Mouse (Mus musculus) MEL (cell line): Measurements from ENCODE around the gene E2f3. TPM values are rescaled to one million over a fixed set of nuclear protein-coding genes. Genes with fewer than 3 reads are reported as not detected.

ENCODE experiments used
- DNase-seq: peaks from one replicate; pipeline ENCODE4 v3.0.0; 2011; ENCODE audit warnings: low read depth, low spot score
- H3K27ac ChIP-seq: 2 replicates; pipeline ENCODE4 v1.5.1; 2012; ENCODE audit warnings: low read depth, mild to moderate bottlenecking, control low read depth, low read length, moderate library complexity; ENCODE audit not compliant: control insufficient read depth
- H3K27me3 ChIP-seq, 2 experiments: fragments of 150-350 bp in 1 of 2; sonication (generic) in 1 of 2; 2 replicates each; pipeline ENCODE4 v1.6.1; 2012; ENCODE audit warnings: low read length in 2 of 2, mild to moderate bottlenecking in 2 of 2, improper control_type of control experiment in 1 of 2, moderate library complexity in 1 of 2; ENCODE audit not compliant: insufficient read depth in 2 of 2, control insufficient read depth in 1 of 2
- H3K36me3 ChIP-seq, 2 experiments: 2 replicates each; pipeline ENCODE4 v1.6.1; 2012 to 2014; ENCODE audit warnings: low read length in 2 of 2, improper control_type of control experiment in 1 of 2, inconsistent platforms in 1 of 2, mild to moderate bottlenecking in 1 of 2; ENCODE audit not compliant: insufficient read depth in 2 of 2, control insufficient read depth in 1 of 2
- H3K4me1 ChIP-seq, 2 experiments: fragments of 150-350 bp in 1 of 2; sonication (generic) in 1 of 2; 2 replicates each; pipeline ENCODE4 v1.6.1; 2012; ENCODE audit warnings: low read length in 2 of 2, improper control_type of control experiment in 1 of 2, mild to moderate bottlenecking in 1 of 2; ENCODE audit not compliant: insufficient read depth in 2 of 2, control insufficient read depth in 1 of 2
- H3K4me3 ChIP-seq, 2 experiments: fragments of 150-350 bp in 1 of 2; sonication (generic) in 1 of 2; 2 replicates each; pipeline ENCODE4 v1.5.1; 2012; ENCODE audit warnings: low read depth in 2 of 2, low read length in 2 of 2, mild to moderate bottlenecking in 2 of 2, moderate library complexity in 2 of 2, control low read depth in 1 of 2, improper control_type of control experiment in 1 of 2; ENCODE audit not compliant: control insufficient read depth in 1 of 2, insufficient read depth in 1 of 2
- H3K79me2 ChIP-seq: 2 replicates; pipeline ENCODE4 v1.6.1; 2012; ENCODE audit warnings: mild to moderate bottlenecking, low read length, moderate library complexity; ENCODE audit not compliant: control insufficient read depth, poor library complexity, insufficient read depth
- H3K9ac ChIP-seq: 2 replicates; pipeline ENCODE4 v1.6.1; 2012; ENCODE audit warnings: low read depth, mild to moderate bottlenecking, control low read depth, low read length, moderate library complexity; ENCODE audit not compliant: control insufficient read depth, poor library complexity, severe bottlenecking
- H3K9me3 ChIP-seq: fragments of 150-350 bp; sonication (generic); replicated peaks from 2 replicates; pipeline ENCODE4 v1.6.1; 2012; ENCODE audit warnings: mild to moderate bottlenecking, low read length, improper control_type of control experiment, moderate library complexity; ENCODE audit not compliant: insufficient read depth
- BHLHE40 ChIP-seq: IDR thresholded peaks from 2 replicates; pipeline ENCODE4 v1.6.1; 2012; ENCODE audit warnings: low read depth, mild to moderate bottlenecking, inconsistent platforms, low read length, improper control_type of control experiment, borderline replicate concordance
- CHD1 ChIP-seq: IDR thresholded peaks from 2 replicates; pipeline ENCODE4 v1.6.1; 2012; ENCODE audit warnings: low read depth, mild to moderate bottlenecking, inconsistent platforms, low read length, improper control_type of control experiment
- CHD2 ChIP-seq: IDR thresholded peaks from 2 replicates; pipeline ENCODE4 v1.6.1; 2011; ENCODE audit warnings: low read length, improper control_type of control experiment
- ELF1 ChIP-seq: IDR thresholded peaks from 2 replicates; pipeline ENCODE4 v1.6.1; 2014; ENCODE audit warnings: low read depth, mild to moderate bottlenecking, inconsistent platforms, low read length, improper control_type of control experiment, moderate library complexity
- EP300 ChIP-seq, 2 experiments: IDR thresholded peaks; 2 replicates each; pipeline ENCODE4 v1.6.1; 2011; ENCODE audit warnings: improper control_type of control experiment in 2 of 2, low read length in 2 of 2, low read depth in 1 of 2, mild to moderate bottlenecking in 1 of 2
- ETS1 ChIP-seq: IDR thresholded peaks from 2 replicates; pipeline ENCODE4 v1.6.1; 2012; ENCODE audit warnings: low read depth, mild to moderate bottlenecking, inconsistent platforms, low read length, improper control_type of control experiment, moderate library complexity
- GABPA ChIP-seq: IDR thresholded peaks from 2 replicates; pipeline ENCODE4 v1.6.1; 2012; ENCODE audit warnings: low read depth, mild to moderate bottlenecking, inconsistent platforms, low read length, improper control_type of control experiment, moderate library complexity
- GATA1 ChIP-seq: IDR thresholded peaks from 2 replicates; pipeline ENCODE4 v1.6.1; 2011; ENCODE audit warnings: low read depth, low read length, improper control_type of control experiment
- HCFC1 ChIP-seq: IDR thresholded peaks from 2 replicates; pipeline ENCODE4 v1.6.1; 2012; ENCODE audit warnings: low read depth, mild to moderate bottlenecking, inconsistent platforms, low read length, improper control_type of control experiment, moderate library complexity
- MAX ChIP-seq: IDR thresholded peaks from 2 replicates; pipeline ENCODE4 v1.6.1; 2011; ENCODE audit warnings: low read length, improper control_type of control experiment
- MAZ ChIP-seq: IDR thresholded peaks from 2 replicates; pipeline ENCODE4 v1.6.1; 2012; ENCODE audit warnings: low read depth, mild to moderate bottlenecking, inconsistent platforms, low read length, improper control_type of control experiment
- MXI1 ChIP-seq: IDR thresholded peaks from 2 replicates; pipeline ENCODE4 v1.6.1; 2011; ENCODE audit warnings: mild to moderate bottlenecking, low read depth, low read length, improper control_type of control experiment
- MYC ChIP-seq: IDR thresholded peaks from 2 replicates; pipeline ENCODE4 v1.6.1; 2011; ENCODE audit warnings: low read depth, mild to moderate bottlenecking, low read length, improper control_type of control experiment, moderate library complexity
- POLR2A ChIP-seq, 2 experiments: IDR thresholded peaks; 2 replicates each; pipeline ENCODE4 v1.6.1; 2011 to 2012; ENCODE audit warnings: low read length in 2 of 2, mild to moderate bottlenecking in 2 of 2, control low read depth in 1 of 2, improper control_type of control experiment in 1 of 2, low read depth in 1 of 2, moderate library complexity in 1 of 2; ENCODE audit not compliant: control insufficient read depth in 1 of 2, insufficient read depth in 1 of 2, poor library complexity in 1 of 2
- POLR2AphosphoS5 ChIP-seq: IDR thresholded peaks from 2 replicates; pipeline ENCODE4 v1.6.1; 2012; ENCODE audit warnings: low read depth, borderline replicate concordance, mild to moderate bottlenecking, inconsistent platforms, low read length, moderate library complexity, mixed read lengths
- RAD21 ChIP-seq: IDR thresholded peaks from 2 replicates; pipeline ENCODE4 v1.6.1; 2011; ENCODE audit warnings: mild to moderate bottlenecking, low read depth, low read length, improper control_type of control experiment
- RCOR1 ChIP-seq: IDR thresholded peaks from 2 replicates; pipeline ENCODE4 v1.6.1; 2012; ENCODE audit warnings: low read depth, mild to moderate bottlenecking, inconsistent platforms, low read length, improper control_type of control experiment
- SMC3 ChIP-seq: IDR thresholded peaks from 2 replicates; pipeline ENCODE4 v1.6.1; 2011; ENCODE audit warnings: low read depth, low read length, improper control_type of control experiment
- TAL1 ChIP-seq: IDR thresholded peaks from 2 replicates; pipeline ENCODE4 v1.6.1; 2012; ENCODE audit warnings: mild to moderate bottlenecking, inconsistent platforms, low read length, moderate library complexity, mixed read lengths
- TBP ChIP-seq: IDR thresholded peaks from 2 replicates; pipeline ENCODE4 v1.8.0; 2011; ENCODE audit warnings: low read depth, low read length, improper control_type of control experiment
- TCF12 ChIP-seq: IDR thresholded peaks from 2 replicates; pipeline ENCODE4 v1.6.1; 2014; ENCODE audit warnings: low read depth, mild to moderate bottlenecking, inconsistent platforms, low read length, improper control_type of control experiment, moderate library complexity
- USF1 ChIP-seq: IDR thresholded peaks from 2 replicates; pipeline ENCODE4 v1.6.1; 2014; ENCODE audit warnings: low read depth, mild to moderate bottlenecking, inconsistent platforms, low read length, improper control_type of control experiment, moderate library complexity
- USF2 ChIP-seq, 2 experiments: IDR thresholded peaks; 2 replicates each; pipeline ENCODE4 v1.6.1; 2011 to 2012; ENCODE audit warnings: improper control_type of control experiment in 2 of 2, low read length in 2 of 2, borderline replicate concordance in 1 of 2, inconsistent platforms in 1 of 2, low read depth in 1 of 2, mild to moderate bottlenecking in 1 of 2; ENCODE audit not compliant: insufficient read depth in 1 of 2
- ZC3H11A ChIP-seq: IDR thresholded peaks from 2 replicates; pipeline ENCODE4 v1.6.1; 2012; ENCODE audit warnings: low read depth, mild to moderate bottlenecking, inconsistent platforms, low read length, improper control_type of control experiment
- polyA plus RNA-seq, 2 experiments: library from polyadenylated mRNA; stranded (reverse) in 1 of 2; unstranded in 1 of 2; fragments of >175 nt in 1 of 2; fragments of >200 nt in 1 of 2; gene quantifications; 2 replicates each; pipeline versions ENCODE4 v1.2.1 to v1.2.4; 2012; ENCODE audit warnings: low replicate concordance in 2 of 2, low read depth in 1 of 2; ENCODE audit not compliant: insufficient read length in 2 of 2, insufficient read depth in 1 of 2, missing spikeins in 1 of 2
- total RNA-seq: library from RNA; depleted of rRNA; stranded (reverse); fragments of 300-350 nt; gene quantifications from 2 replicates; pipeline ENCODE4 v1.2.3, GENCODE M21; 2012

Gene E2f3
- total and polyA plus RNA-seq, 3 experiments = 12.8 to 20.0 TPM; not detected in 1

DNA sequence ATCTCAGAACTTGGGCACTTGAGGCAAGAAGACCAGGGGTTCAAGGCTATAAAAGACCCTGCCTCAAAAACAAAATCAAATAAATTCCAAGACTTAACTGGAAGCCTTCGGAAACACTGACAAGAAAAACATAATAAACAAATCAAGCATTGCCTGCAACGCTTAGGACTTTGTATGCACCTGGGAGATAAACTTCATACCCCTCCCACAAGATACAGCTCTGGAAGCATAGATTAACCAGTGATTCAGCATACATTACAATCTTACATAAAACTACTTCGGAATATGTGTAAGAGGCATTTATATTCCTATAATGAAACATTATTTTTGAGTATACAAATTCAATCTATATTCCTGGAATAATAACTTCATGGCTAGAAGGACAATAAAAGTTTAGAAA lies 3.5 kb downstream of the E2f3 start:
- Histone ChIP-seq H3K27me3 (no peaks in the 10 kb centered on the region), H3K4me1 (peaks cover 20 to 30% of the 10 kb centered on the region in 2 experiments)
- peak; percentile 37 for DNase-seq
- TF ChIP-seq POLR2A (IDR thresholded peaks at IDR 0.05; ENCODE audit: control insufficient read depth in 1 of 2, insufficient read depth in 1 of 2, low read depth in 1 of 2, low read length in 2 of 2, poor library complexity in 1 of 2) (no peak), MXI1 (0 out of 2 replicates have a peak, but pooled peaks have one; percentile 27), SMC3 (no peak), MAZ (no peak), HCFC1 (no peak), TAL1 (peak; percentile 31; the same call in 1 of the 2 replicates), ELF1 (no peak), POLR2AphosphoS5 (no peak), GABPA (no peak), MYC (no peak), RAD21 (no peak), USF2 (IDR thresholded peaks at IDR 0.05; ENCODE audit: borderline replicate concordance in 1 of 2, insufficient read depth in 1 of 2, low read depth in 1 of 2, low read length in 2 of 2) (no peak), USF1 (no peak), MAX (no peak), CHD2 (no peak), RCOR1 (peak; percentile 68; the same call in 1 of the 2 replicates), ZC3H11A (no peak), TBP (no peak), EP300 (IDR thresholded peaks at IDR 0.05; ENCODE audit: low read depth in 1 of 2, low read length in 2 of 2) (peak; percentile 46 to 55; a peak in 3 of 4 replicates), ETS1 (peak; percentile 47; the same call in 1 of the 2 replicates), BHLHE40 (no peak), TCF12 (peak; percentile 52; the same call in 1 of the 2 replicates), GATA1 (peak; percentile 54), CHD1 (no peak)
- TF ChIP-seq, all 39 proteins: peak for 7
- H3K4me3 ChIP-seq = peak overlapping the region in 1 of 2 experiments; percentile 96; a peak in 2 of 4 replicates
- peaks cover 0 to 33% of the 10 kb centered on the region in 2 experiments for H3K36me3 ChIP-seq
- H3K79me2 ChIP-seq = peaks cover 77% of the 10 kb centered on the region
- no peak overlapping the region; the same call in 1 of the 2 replicates for H3K9ac ChIP-seq
- no peaks in the 10 kb centered on the region for H3K9me3 ChIP-seq
- H3K27ac ChIP-seq = no peak overlapping the region
